Mouse (Mus musculus) stomach, postnatal 0 days (tissue): ENCODE results near the gene Dzank1.

ENCODE experiments used
- CTCF ChIP-seq: IDR thresholded peaks from 2 replicates; pipeline ENCODE4 v1.5.1; 2016; ENCODE audit warnings: antibody characterized with exemption, low read depth, mild to moderate bottlenecking, moderate library complexity
- EP300 ChIP-seq: optimal IDR thresholded peaks from 2 replicates; pipeline ENCODE3; 2016; ENCODE audit warnings: antibody characterized with exemption

DNA sequence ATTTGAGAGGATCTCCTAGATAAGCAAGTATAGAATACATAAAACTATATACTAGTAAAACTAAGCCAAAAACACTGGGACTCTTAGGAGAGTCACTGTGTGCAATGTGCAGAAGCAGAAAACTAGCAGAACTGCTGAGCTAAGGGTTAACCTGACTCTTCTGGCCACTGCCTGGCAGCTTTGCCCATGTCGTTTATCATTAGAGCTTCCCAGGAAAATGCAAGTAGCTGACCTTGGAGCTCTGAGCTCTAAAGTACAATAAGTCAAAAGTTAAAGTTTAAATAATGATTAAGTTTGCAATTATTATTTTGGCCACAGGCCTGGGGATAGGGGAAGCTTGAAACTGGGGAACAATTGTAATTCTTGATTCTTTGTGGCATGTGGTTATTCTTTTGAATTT, 18.3 kb upstream of the Dzank1 start:
- TF ChIP-seq CTCF (no peak), EP300 (no peak)
